Mouse (Mus musculus): ENCODE measurements around the gene Tmem234. TPM values are rescaled to one million over a fixed set of nuclear protein-coding genes. Genes with fewer than 3 reads are reported as not detected.

Gene Tmem234
- polyA plus RNA-seq, 1 experiment from 2014 or later, result 195 TPM

DNA sequence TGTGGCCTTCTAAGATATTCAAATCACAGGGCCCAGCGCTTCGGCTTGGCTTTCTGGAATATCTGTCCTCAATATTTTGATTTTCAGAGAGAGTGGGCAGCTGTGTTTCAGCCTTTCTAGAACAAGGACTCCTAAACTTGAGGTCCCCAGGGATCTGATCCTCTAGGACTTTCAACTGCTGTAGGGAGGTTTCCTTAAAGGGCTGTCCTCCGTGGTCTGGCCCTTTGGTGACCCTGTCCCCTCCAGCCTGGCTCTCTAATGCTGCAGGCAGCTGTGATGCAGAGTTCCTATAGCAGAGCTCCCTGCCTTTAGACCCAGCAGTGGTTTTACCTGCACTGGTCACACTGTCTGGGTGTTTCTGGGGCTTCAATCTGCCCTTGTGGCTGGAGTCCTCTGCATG, 16.2 kb downstream of the Tmem234 start:
- no peak overlapping the region for H3K4me2 ChIP-seq (replicated peaks; ENCODE audit: low read depth, low read length)
- H3K9ac ChIP-seq (ENCODE audit: low read depth, low read length), result no peak overlapping the region
- WGBS, result 93% methylated on average over 3 of the region's 3 CpGs
- no peak for ATAC-seq (ENCODE audit: low FRiP score)
- no peak overlapping the region for H3K27ac ChIP-seq (ENCODE audit: low read depth, low read length)
- DNase-seq (ENCODE audit: low spot score), result no peak
- peaks cover 2% of the 10 kb centered on the region; the same call in 1 of the 2 replicates for H3K36me3 ChIP-seq (ENCODE audit: control insufficient read depth, insufficient read depth, low read length)
- no peaks in the 10 kb centered on the region for H3K27me3 ChIP-seq (ENCODE audit: control insufficient read depth, insufficient read depth, low read length)
- peaks cover 3% of the 10 kb centered on the region; the same call in 1 of the 2 replicates for H3K4me1 ChIP-seq (replicated peaks; ENCODE audit: control insufficient read depth, insufficient read depth, low read length)
- H3K4me3 ChIP-seq (ENCODE audit: low read depth, low read length), result no peak overlapping the region
- H3K9me3 ChIP-seq (ENCODE audit: control insufficient read depth, low read length), result no peaks in the 10 kb centered on the region

DNA sequence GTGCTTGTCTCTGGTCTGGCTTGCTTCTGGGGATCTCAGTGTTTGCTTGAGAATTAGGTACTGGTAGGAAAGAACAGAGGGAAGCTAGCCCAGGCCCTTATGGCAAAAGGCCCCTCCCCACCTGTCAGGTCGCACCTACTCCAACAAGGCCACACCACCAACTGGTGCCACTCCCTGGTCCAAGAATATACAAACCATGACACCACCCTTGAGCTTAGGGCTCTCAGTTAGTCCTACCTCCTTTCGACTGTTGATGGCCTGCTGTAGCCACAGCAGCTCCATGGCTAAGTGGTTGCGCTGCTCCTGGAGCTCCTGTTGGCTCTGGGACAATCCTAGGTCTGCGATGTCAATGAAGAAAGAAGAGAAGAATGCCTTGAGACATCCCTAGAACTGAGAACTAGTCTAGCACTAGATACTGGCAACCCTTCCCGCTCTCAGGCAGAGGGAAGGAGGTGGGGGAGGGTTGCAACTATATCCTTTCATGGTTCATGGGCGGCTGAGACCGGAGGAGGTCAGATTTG, 16.7 kb downstream of the Tmem234 start:
- H3K4me3 ChIP-seq (ENCODE audit: low read depth, low read length), result no peak overlapping the region
- H3K9ac ChIP-seq (ENCODE audit: low read depth, low read length), result no peak overlapping the region
- no peaks in the 10 kb centered on the region for H3K9me3 ChIP-seq (ENCODE audit: control insufficient read depth, low read length)
- H3K27ac ChIP-seq (ENCODE audit: low read depth, low read length), result no peak overlapping the region
- peaks cover 2% of the 10 kb centered on the region; the same call in 1 of the 2 replicates for H3K36me3 ChIP-seq (ENCODE audit: control insufficient read depth, insufficient read depth, low read length)
- DNase-seq (ENCODE audit: low spot score), result no peak
- H3K27me3 ChIP-seq (ENCODE audit: control insufficient read depth, insufficient read depth, low read length), result no peaks in the 10 kb centered on the region
- peaks cover 3% of the 10 kb centered on the region; the same call in 1 of the 2 replicates for H3K4me1 ChIP-seq (replicated peaks; ENCODE audit: control insufficient read depth, insufficient read depth, low read length)
- no peak for ATAC-seq (ENCODE audit: low FRiP score)
- no peak overlapping the region for H3K4me2 ChIP-seq (replicated peaks; ENCODE audit: low read depth, low read length)
- 96% methylated on average over 7 of the region's 7 CpGs for WGBS

DNA sequence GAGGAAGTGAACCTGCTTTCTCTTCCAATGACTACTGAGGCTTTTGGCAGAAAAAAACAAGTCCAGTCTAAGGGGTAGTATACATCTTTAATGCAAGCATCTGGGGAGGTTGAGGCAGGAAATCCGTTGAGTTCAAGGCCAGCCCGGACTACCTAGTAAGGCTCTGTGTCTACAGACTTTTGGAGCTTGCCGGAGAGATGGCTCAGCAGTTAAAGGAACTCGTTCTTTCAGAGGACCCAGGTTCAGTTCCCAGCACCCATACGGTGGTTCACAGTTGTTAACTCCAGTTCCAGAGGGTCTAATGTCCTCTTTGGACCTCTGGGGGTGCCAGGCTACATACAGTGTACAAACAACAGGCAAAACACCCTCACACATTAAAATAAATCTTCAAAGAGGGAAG, 17.6 kb downstream of the Tmem234 start:
- 93% methylated on average over 5 of the region's 5 CpGs for WGBS
- H3K4me3 ChIP-seq (ENCODE audit: low read depth, low read length), result peak overlapping the region; percentile 54; the same call in 1 of the 2 replicates
- H3K27me3 ChIP-seq (ENCODE audit: control insufficient read depth, insufficient read depth, low read length), result no peaks in the 10 kb centered on the region
- no peak for ATAC-seq (ENCODE audit: low FRiP score)
- peaks cover 2% of the 10 kb centered on the region; the same call in 1 of the 2 replicates for H3K36me3 ChIP-seq (ENCODE audit: control insufficient read depth, insufficient read depth, low read length)
- peak overlapping the region; percentile 49 for H3K4me2 ChIP-seq (replicated peaks; ENCODE audit: low read depth, low read length)
- H3K9me3 ChIP-seq (ENCODE audit: control insufficient read depth, low read length), result no peaks in the 10 kb centered on the region
- no peak for DNase-seq (ENCODE audit: low spot score)
- H3K4me1 ChIP-seq (replicated peaks; ENCODE audit: control insufficient read depth, insufficient read depth, low read length), result peaks cover 6% of the 10 kb centered on the region
- H3K27ac ChIP-seq (ENCODE audit: low read depth, low read length), result no peak overlapping the region
- no peak overlapping the region; the same call in 1 of the 2 replicates for H3K9ac ChIP-seq (ENCODE audit: low read depth, low read length)

DNA sequence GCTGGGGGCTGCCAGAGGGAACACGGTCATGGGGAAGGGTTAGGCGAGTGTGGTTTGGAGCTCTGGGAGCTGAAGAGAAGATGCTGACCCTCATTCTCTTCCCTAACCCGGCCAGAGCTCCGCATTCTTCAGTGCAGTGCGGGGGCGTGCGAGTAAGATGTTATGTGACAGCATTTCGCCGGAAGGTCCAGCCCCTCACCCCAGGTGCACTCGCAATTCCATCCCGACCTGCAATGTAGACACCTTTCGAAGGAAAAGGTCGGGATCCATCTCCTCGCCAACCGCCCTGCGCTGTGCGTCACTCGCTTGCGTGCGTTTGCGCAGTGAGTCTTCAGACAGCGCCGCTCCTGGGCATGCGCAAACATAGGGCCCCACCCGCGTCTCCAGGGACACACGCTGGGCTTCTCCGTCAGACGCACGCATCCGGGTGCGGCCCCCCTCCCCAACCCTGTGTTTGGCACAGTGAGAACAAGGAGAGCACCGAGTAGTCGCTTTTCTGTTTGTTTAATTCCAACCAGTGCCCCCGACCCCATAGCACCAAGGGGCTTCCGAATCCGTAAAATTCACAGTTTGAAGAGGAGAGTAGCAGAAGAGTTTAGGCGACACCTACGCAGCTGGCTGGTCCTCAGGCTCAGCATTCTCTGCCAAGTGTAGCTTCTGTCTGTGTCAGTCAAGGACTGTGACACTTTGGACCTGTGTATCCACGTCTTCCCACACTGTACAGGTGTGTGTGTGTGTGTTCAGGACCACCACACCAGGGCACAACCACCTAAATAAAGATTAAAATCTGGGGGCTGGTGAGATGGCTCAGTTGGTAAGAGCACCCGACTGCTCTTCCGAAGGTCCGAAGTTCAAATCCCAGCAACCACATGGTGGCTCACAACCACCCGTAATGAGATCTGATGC, 18.6 kb downstream of the Tmem234 start, which contains the start of gene Iqcc:
Iqcc (minus strand) TSS at position 314 of the 906 bp plus-strand sequence.
- Histone ChIP-seq H3K4me1 (replicated peaks; ENCODE audit: control insufficient read depth, insufficient read depth, low read length) (peaks cover 6% of the 10 kb centered on the region), H3K9ac (ENCODE audit: low read depth, low read length) (peak within 1 kb of the TSS; percentile 79), H3K9me3 (ENCODE audit: control insufficient read depth, low read length) (no peaks in the 10 kb centered on the region), H3K27me3 (ENCODE audit: control insufficient read depth, insufficient read depth, low read length) (no peaks in the 10 kb centered on the region), H3K27ac (ENCODE audit: low read depth, low read length) (peak within 1 kb of the TSS; percentile 72), H3K4me2 (replicated peaks; ENCODE audit: low read depth, low read length) (peak within 1 kb of the TSS; percentile 49), H3K36me3 (ENCODE audit: control insufficient read depth, insufficient read depth, low read length) (peaks cover 2% of the 10 kb centered on the region; the same call in 1 of the 2 replicates), H3K4me3 (ENCODE audit: low read depth, low read length) (peak within 1 kb of the TSS; percentile 54)
- ATAC-seq (ENCODE audit: low FRiP score) (peak; percentile 87), DNase-seq (ENCODE audit: low spot score) (peak; percentile 94)
- WGBS, result 4% methylated on average over 43 of the region's 44 CpGs

DNA sequence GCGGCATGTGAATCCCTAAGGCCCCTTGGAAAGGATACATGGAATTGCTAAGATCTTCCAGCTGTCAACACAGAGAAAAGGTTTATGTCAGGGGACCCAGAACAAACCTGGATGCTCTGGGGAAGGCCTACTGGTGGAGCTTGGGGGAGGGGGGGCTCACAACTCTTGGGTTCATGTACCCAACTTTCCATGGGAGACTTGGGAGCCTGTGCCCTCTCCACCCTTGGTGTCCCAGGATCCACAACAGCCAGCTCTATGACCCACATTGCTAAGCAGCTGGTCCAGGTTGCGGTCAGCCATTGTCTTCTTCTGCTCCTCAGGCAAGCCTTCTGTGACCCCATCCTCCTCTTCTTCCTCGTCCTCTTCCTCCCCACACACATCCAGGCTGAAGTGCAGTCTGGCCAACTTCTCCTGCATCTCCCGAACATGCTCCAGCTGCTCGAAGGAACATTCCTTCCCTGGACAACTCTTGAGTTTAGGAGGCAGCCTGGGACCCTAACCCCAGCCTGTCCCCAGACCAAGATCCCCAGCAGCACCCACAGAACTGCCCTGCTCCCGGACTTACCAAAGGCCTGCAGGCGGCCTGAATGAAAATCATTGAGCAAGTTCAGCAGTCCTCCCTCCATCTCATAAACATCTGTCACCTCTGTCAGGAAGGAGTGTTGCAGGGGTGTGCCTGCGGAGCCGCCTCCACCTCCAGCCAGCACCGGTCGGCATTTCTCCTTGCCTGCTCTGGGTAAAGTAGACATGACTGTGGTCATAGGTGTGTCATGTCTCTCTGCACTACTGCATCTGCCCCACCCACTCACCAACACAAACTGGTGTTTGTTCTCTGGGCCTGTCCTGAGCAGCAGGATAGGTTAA, 20.2 kb downstream of the Tmem234 start:
- H3K4me1 ChIP-seq (replicated peaks; ENCODE audit: control insufficient read depth, insufficient read depth, low read length), result peaks cover 14% of the 10 kb centered on the region
- H3K27ac ChIP-seq (ENCODE audit: low read depth, low read length), result no peak overlapping the region
- WGBS, result 88% methylated on average over 11 of the region's 11 CpGs
- no peak overlapping the region for H3K4me3 ChIP-seq (ENCODE audit: low read depth, low read length)
- H3K4me2 ChIP-seq (replicated peaks; ENCODE audit: low read depth, low read length), result no peak overlapping the region
- peaks cover 2% of the 10 kb centered on the region; the same call in 1 of the 2 replicates for H3K36me3 ChIP-seq (ENCODE audit: control insufficient read depth, insufficient read depth, low read length)
- H3K27me3 ChIP-seq (ENCODE audit: control insufficient read depth, insufficient read depth, low read length), result no peaks in the 10 kb centered on the region
- DNase-seq (ENCODE audit: low spot score), result no peak
- ATAC-seq (ENCODE audit: low FRiP score), result no peak
- no peak overlapping the region for H3K9ac ChIP-seq (ENCODE audit: low read depth, low read length)
- no peaks in the 10 kb centered on the region for H3K9me3 ChIP-seq (ENCODE audit: control insufficient read depth, low read length)

DNA sequence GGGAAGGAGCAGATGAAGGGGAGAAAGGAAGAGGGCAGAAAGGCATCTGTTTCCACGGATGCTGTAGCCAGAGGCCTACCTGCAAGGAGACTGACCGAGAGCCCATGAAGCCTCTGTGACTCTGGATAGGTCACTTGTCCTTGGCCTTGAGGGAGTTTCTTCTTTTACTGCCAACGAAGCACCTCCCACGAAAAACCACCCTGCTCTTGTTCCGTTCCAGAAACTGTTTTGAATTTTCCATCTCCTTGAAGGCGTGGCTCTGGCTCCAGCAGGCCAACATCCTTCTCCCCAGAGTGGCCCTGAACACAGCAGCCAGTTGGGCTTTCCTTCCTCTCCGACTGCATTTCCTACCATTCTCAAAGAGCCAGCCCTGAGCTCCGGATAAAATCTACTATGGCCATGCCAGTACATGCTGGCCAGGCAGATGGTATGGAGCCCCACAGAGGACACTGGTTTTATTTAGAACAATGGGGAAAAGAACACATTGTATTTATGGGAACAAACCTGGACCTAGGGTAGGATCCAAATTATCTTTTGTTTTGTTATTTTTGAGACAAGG, 20.9 kb downstream of the Tmem234 start:
- H3K27ac ChIP-seq (ENCODE audit: low read depth, low read length), result no peak overlapping the region
- ATAC-seq (ENCODE audit: low FRiP score) (no peak), DNase-seq (ENCODE audit: low spot score) (no peak)
- no peak overlapping the region for H3K4me3 ChIP-seq (ENCODE audit: low read depth, low read length)
- H3K4me2 ChIP-seq (replicated peaks; ENCODE audit: low read depth, low read length), result no peak overlapping the region
- H3K9me3 ChIP-seq (ENCODE audit: control insufficient read depth, low read length), result no peaks in the 10 kb centered on the region
- peaks cover 14% of the 10 kb centered on the region for H3K4me1 ChIP-seq (replicated peaks; ENCODE audit: control insufficient read depth, insufficient read depth, low read length)
- 85% methylated on average over 8 of the region's 8 CpGs for WGBS
- H3K36me3 ChIP-seq (ENCODE audit: control insufficient read depth, insufficient read depth, low read length), result peaks cover 2% of the 10 kb centered on the region; the same call in 1 of the 2 replicates
- H3K27me3 ChIP-seq (ENCODE audit: control insufficient read depth, insufficient read depth, low read length), result no peaks in the 10 kb centered on the region
- H3K9ac ChIP-seq (ENCODE audit: low read depth, low read length), result no peak overlapping the region

DNA sequence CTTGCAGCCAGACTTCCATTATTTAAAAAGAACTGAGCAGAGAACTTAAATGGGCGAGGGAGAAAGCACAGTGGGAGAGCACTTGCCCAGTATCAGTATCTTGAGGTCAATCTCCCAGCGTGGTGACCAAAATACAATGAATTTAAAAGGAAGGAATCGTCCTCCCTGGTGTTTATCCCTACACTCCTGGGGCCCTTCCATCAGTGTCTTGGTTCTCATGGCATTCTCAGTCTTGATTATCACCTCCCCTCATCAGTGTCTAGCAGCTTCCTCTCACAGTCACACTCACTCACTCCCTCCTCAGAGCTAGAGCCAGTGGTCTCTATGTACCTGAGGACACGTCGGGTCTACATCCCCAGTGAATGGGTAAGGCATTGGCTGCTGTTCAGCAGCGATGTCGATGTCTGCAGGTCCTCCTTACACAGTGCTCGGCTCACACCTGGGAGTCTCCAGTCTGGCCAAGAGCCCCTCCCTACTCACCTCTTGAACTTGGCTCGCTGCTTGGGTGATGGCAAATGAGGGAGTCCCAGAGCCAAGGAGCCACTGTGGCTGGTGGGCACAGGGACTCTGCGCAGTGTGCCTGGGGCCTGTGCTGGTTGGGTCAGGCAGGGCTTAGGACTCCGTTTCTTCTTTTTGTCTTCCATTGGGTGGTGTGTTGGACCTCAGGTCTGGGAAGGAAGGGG, 21.8 kb downstream of the Tmem234 start:
- H3K9me3 ChIP-seq (ENCODE audit: control insufficient read depth, low read length), result no peaks in the 10 kb centered on the region
- 81% methylated on average over 11 of the region's 11 CpGs for WGBS
- DNase-seq (ENCODE audit: low spot score) (no peak), ATAC-seq (ENCODE audit: low FRiP score) (no peak)
- 0 out of 2 replicates have a peak, but pooled peaks cover 3% of the 10 kb centered on the region for H3K36me3 ChIP-seq (ENCODE audit: control insufficient read depth, insufficient read depth, low read length)
- H3K27me3 ChIP-seq (ENCODE audit: control insufficient read depth, insufficient read depth, low read length), result no peaks in the 10 kb centered on the region
- H3K4me2 ChIP-seq (replicated peaks; ENCODE audit: low read depth, low read length), result peak overlapping the region; percentile 71; the same call in 1 of the 2 replicates
- peak overlapping the region; percentile 66 for H3K9ac ChIP-seq (ENCODE audit: low read depth, low read length)
- H3K4me1 ChIP-seq (replicated peaks; ENCODE audit: control insufficient read depth, insufficient read depth, low read length), result peaks cover 14% of the 10 kb centered on the region
- no peak overlapping the region for H3K27ac ChIP-seq (ENCODE audit: low read depth, low read length)
- no peak overlapping the region for H3K4me3 ChIP-seq (ENCODE audit: low read depth, low read length)

All from hindbrain, embryonic 11.5 days (tissue).